Mouse (Mus musculus) CH12.LX (cell line): Measurements from ENCODE around the gene Hoxa11. TPM values are rescaled to one million over a fixed set of nuclear protein-coding genes. Genes with fewer than 3 reads are reported as not detected.

ENCODE experiments used
- DNase-seq: peaks from one replicate; pipeline ENCODE4 v3.0.0-alpha.2; 2013; ENCODE audit errors: extremely low read depth
- H3K27ac ChIP-seq: 2 replicates; pipeline ENCODE4 v1.5.1; 2012; ENCODE audit warnings: low read depth, mild to moderate bottlenecking, control low read depth, moderate library complexity; ENCODE audit not compliant: insufficient read depth
- H3K27me3 ChIP-seq: replicated peaks from 2 replicates; pipeline ENCODE3; 2012; ENCODE audit warnings: inconsistent platforms
- H3K36me3 ChIP-seq, 2 experiments: replicated peaks in 1 of 2; 2 replicates each; pipeline versions ENCODE3 to v1.6.1; 2012; ENCODE audit warnings: inconsistent platforms in 1 of 2, low read length in 1 of 2, mild to moderate bottlenecking in 1 of 2, mixed read lengths in 1 of 2, moderate library complexity in 1 of 2; ENCODE audit not compliant: control insufficient read depth in 1 of 2, insufficient read depth in 1 of 2
- H3K4me1 ChIP-seq, 2 experiments: 2 replicates each; pipeline ENCODE4 v1.6.1; 2012; ENCODE audit warnings: inconsistent platforms in 1 of 2, moderate library complexity in 1 of 2; ENCODE audit not compliant: insufficient read depth in 2 of 2, control insufficient read depth in 1 of 2
- H3K4me2 ChIP-seq: 2 replicates; pipeline ENCODE4 v1.6.1; 2012; ENCODE audit warnings: low read depth, mild to moderate bottlenecking, control low read depth; ENCODE audit not compliant: poor library complexity, insufficient read depth, severe bottlenecking
- H3K4me3 ChIP-seq, 3 experiments: fragments of 150-350 bp in 1 of 3; sonication (generic) in 1 of 3; replicated peaks in 1 of 3; 2 replicates each; pipeline versions ENCODE3 to v1.5.1; 2011 to 2012; ENCODE audit warnings: low read depth in 2 of 3, low read length in 2 of 3, mild to moderate bottlenecking in 2 of 3, moderate library complexity in 2 of 3, control low read depth in 1 of 3, improper control_type of control experiment in 1 of 3, inconsistent platforms in 1 of 3, mixed read lengths in 1 of 3; ENCODE audit not compliant: poor library complexity in 1 of 3
- H3K79me2 ChIP-seq: replicated peaks from 2 replicates; pipeline ENCODE4 v1.6.1; 2012; ENCODE audit warnings: mild to moderate bottlenecking, moderate library complexity; ENCODE audit not compliant: control insufficient read depth, poor library complexity, insufficient read depth, severe bottlenecking; ENCODE audit errors: extremely low read depth
- H3K9ac ChIP-seq: 2 replicates; pipeline ENCODE4 v1.6.1; 2012; ENCODE audit warnings: low read depth, mild to moderate bottlenecking, control low read depth, moderate library complexity; ENCODE audit not compliant: insufficient read depth
- H3K9me3 ChIP-seq: replicated peaks from 2 replicates; pipeline ENCODE3; 2012; ENCODE audit warnings: low read length, inconsistent platforms, mixed read lengths
- BHLHE40 ChIP-seq: IDR thresholded peaks from 2 replicates; pipeline ENCODE4 v1.6.1; 2011; ENCODE audit warnings: mild to moderate bottlenecking, low read depth, low read length, improper control_type of control experiment
- CHD2 ChIP-seq: IDR thresholded peaks from 2 replicates; pipeline ENCODE4 v1.6.1; 2011; ENCODE audit warnings: low read length, improper control_type of control experiment
- CTCF ChIP-seq, 2 experiments: IDR thresholded peaks in 1 of 2; conservative IDR thresholded peaks in 1 of 2; 2 replicates each; pipeline ENCODE4 v1.5.1; 2011 to 2012; ENCODE audit warnings: low read depth in 2 of 2, low read length in 2 of 2, improper control_type of control experiment in 1 of 2, inconsistent platforms in 1 of 2, mild to moderate bottlenecking in 1 of 2, moderate library complexity in 1 of 2
- ELF1 ChIP-seq: IDR thresholded peaks from 2 replicates; pipeline ENCODE4 v1.6.1; 2014; ENCODE audit warnings: low read depth, mild to moderate bottlenecking, inconsistent platforms, low read length, improper control_type of control experiment
- GABPA ChIP-seq: IDR thresholded peaks from 2 replicates; pipeline ENCODE4 v1.6.1; 2012; ENCODE audit warnings: low read depth, low read length, improper control_type of control experiment, inconsistent platforms; ENCODE audit not compliant: insufficient replicate concordance
- HCFC1 ChIP-seq: IDR thresholded peaks from 2 replicates; pipeline ENCODE4 v1.6.1; 2012; ENCODE audit warnings: low read depth, mild to moderate bottlenecking, inconsistent platforms, low read length, improper control_type of control experiment
- JUN ChIP-seq: IDR thresholded peaks from 2 replicates; pipeline ENCODE4 v1.6.1; 2011; ENCODE audit warnings: low read depth, mild to moderate bottlenecking, low read length, improper control_type of control experiment, moderate library complexity; ENCODE audit not compliant: insufficient read depth
- JUND ChIP-seq: conservative IDR thresholded peaks from 2 replicates; pipeline ENCODE4 v1.6.1; 2011; ENCODE audit warnings: low read depth, low read length, improper control_type of control experiment
- KAT2A ChIP-seq: IDR thresholded peaks from 2 replicates; pipeline ENCODE4 v1.6.1; 2012; ENCODE audit warnings: low read length, improper control_type of control experiment, inconsistent platforms; ENCODE audit not compliant: insufficient replicate concordance
- MAFK ChIP-seq: IDR thresholded peaks from 2 replicates; pipeline ENCODE4 v1.6.1; 2011; ENCODE audit warnings: low read length, improper control_type of control experiment; ENCODE audit not compliant: insufficient replicate concordance
- MYC ChIP-seq: IDR thresholded peaks from 2 replicates; pipeline ENCODE4 v1.6.1; 2011; ENCODE audit warnings: low read depth, mild to moderate bottlenecking, improper control_type of control experiment, low read length
- NELFE ChIP-seq: IDR thresholded peaks from 2 replicates; pipeline ENCODE4 v1.6.1; 2011; ENCODE audit warnings: low read depth, low read length, improper control_type of control experiment
- PAX5 ChIP-seq: IDR thresholded peaks from 2 replicates; pipeline ENCODE4 v1.6.1; 2012; ENCODE audit warnings: low read length, inconsistent platforms, mixed read lengths
- POLR2A ChIP-seq: IDR thresholded peaks from 2 replicates; pipeline ENCODE4 v1.6.1; 2011; ENCODE audit warnings: low read depth, mild to moderate bottlenecking, improper control_type of control experiment, low read length
- POLR2AphosphoS2 ChIP-seq: IDR thresholded peaks from 2 replicates; pipeline ENCODE4 v1.6.1; 2011; ENCODE audit warnings: low read depth, low read length, improper control_type of control experiment
- RAD21 ChIP-seq: IDR thresholded peaks from 2 replicates; pipeline ENCODE4 v1.6.1; 2011; ENCODE audit warnings: low read depth, mild to moderate bottlenecking, low read length, improper control_type of control experiment, moderate library complexity
- RCOR1 ChIP-seq: conservative IDR thresholded peaks from 2 replicates; pipeline ENCODE4 v1.6.1; 2012; ENCODE audit warnings: low read depth, mild to moderate bottlenecking, inconsistent platforms, low read length, improper control_type of control experiment
- SIN3A ChIP-seq: IDR thresholded peaks from 2 replicates; pipeline ENCODE4 v1.6.1; 2012; ENCODE audit warnings: low read length, improper control_type of control experiment, inconsistent platforms
- TCF12 ChIP-seq: IDR thresholded peaks from 2 replicates; pipeline ENCODE4 v1.6.1; 2014; ENCODE audit warnings: low read depth, mild to moderate bottlenecking, inconsistent platforms, low read length, improper control_type of control experiment
- UBTF ChIP-seq: IDR thresholded peaks from 2 replicates; pipeline ENCODE4 v1.6.1; 2012; ENCODE audit warnings: low read depth, mild to moderate bottlenecking, inconsistent platforms, low read length, improper control_type of control experiment, moderate library complexity
- USF1 ChIP-seq: IDR thresholded peaks from 2 replicates; pipeline ENCODE4 v1.6.1; 2014; ENCODE audit warnings: low read depth, mild to moderate bottlenecking, inconsistent platforms, low read length, improper control_type of control experiment
- USF2 ChIP-seq: conservative IDR thresholded peaks from 2 replicates; pipeline ENCODE4 v1.6.1; 2011; ENCODE audit warnings: low read depth, low read length, improper control_type of control experiment
- ZC3H11A ChIP-seq: IDR thresholded peaks from 2 replicates; pipeline ENCODE4 v1.6.1; 2012; ENCODE audit warnings: low read depth, mild to moderate bottlenecking, inconsistent platforms, low read length, improper control_type of control experiment
- ZKSCAN1 ChIP-seq: IDR thresholded peaks from 2 replicates; pipeline ENCODE4 v1.6.1; 2012; ENCODE audit warnings: low read depth, inconsistent platforms, low read length, improper control_type of control experiment, borderline replicate concordance
- ZNF384 ChIP-seq: IDR thresholded peaks from 2 replicates; pipeline ENCODE4 v1.6.1; 2012; ENCODE audit warnings: low read depth, low read length, improper control_type of control experiment, inconsistent platforms
- dilution Hi-C: fragments of 300-500 bp; cut with MboI; formaldehyde crosslinking; loops from 2 replicates; pipeline ENCODE4 v1.14.3; 2020; ENCODE audit warnings: low sequenced_read_pairs; ENCODE audit not compliant: extremely low pct_unique_long_range_greater_than_20kb, extremely low pct_ligation_motif_present
- in situ Hi-C: fragments of 300-500 bp; cut with MboI; formaldehyde crosslinking; loops from 3 replicates; pipeline ENCODE4 v1.14.3; 2019; ENCODE audit warnings: low sequenced_read_pairs, low pct_ligation_motif_present, low pct_unique_long_range_greater_than_20kb, mixed read lengths
- polyA plus RNA-seq: library from polyadenylated mRNA; unstranded; fragments of >175 nt; gene quantifications from 2 replicates; pipeline ENCODE4 v1.2.1, GENCODE M21; 2012; ENCODE audit warnings: low read depth; ENCODE audit not compliant: insufficient read length
- total RNA-seq, 2 experiments: library from RNA; depleted of rRNA; stranded (reverse); fragments of 300-350 nt in 1 of 2; fragments of >200 nt in 1 of 2; gene quantifications; 2 replicates each; pipeline ENCODE4 v1.2.3; 2012 to 2014

The Hoxa11 gene
- total and polyA plus RNA-seq, 3 experiments: not detected

GRCm38 (mm10) chr6:52232568-52232965, 13.0 kb downstream of the Hoxa11 start:
- H3K27ac ChIP-seq: no peak overlapping the region
- H3K4me3 ChIP-seq: no peak overlapping the region
- no peaks in the 10 kb centered on the region for H3K79me2 ChIP-seq
- no peak overlapping the region for H3K9ac ChIP-seq
- TF ChIP-seq POLR2AphosphoS2 (no peak), PAX5 (no peak), MYC (no peak), NELFE (no peak), USF1 (no peak), CTCF (conservative IDR thresholded peaks at IDR 0.05 in 1 of 2, IDR thresholded peaks at IDR 0.05 in 1 of 2; ENCODE audit: low read depth in 2 of 2, low read length in 2 of 2) (no peak), BHLHE40 (no peak), RAD21 (no peak), USF2 (no peak), KAT2A (no peak), ZC3H11A (no peak), HCFC1 (no peak), GABPA (no peak), JUN (no peak), ZNF384 (no peak), UBTF (no peak), ELF1 (no peak), SIN3A (no peak), JUND (no peak), RCOR1 (no peak)
- H3K4me2 ChIP-seq: no peak overlapping the region
- H3K4me1 ChIP-seq: no peaks in the 10 kb centered on the region
- dilution Hi-C loops: no loop called here
- peaks cover 58% of the 10 kb centered on the region for H3K9me3 ChIP-seq
- DNase-seq: no peak
- in situ Hi-C loops: no loop called here
- H3K27me3 ChIP-seq: no peaks in the 10 kb centered on the region
- peaks cover 11 to 77% of the 10 kb centered on the region in 2 experiments for H3K36me3 ChIP-seq

- Histone ChIP-seq H3K79me2 (no peaks in the 10 kb centered on the region), H3K27ac (no peak overlapping the region), H3K4me3 (no peak overlapping the region), H3K27me3 (no peaks in the 10 kb centered on the region), H3K36me3 (peaks cover 11 to 77% of the 10 kb centered on the region in 2 experiments), H3K4me2 (no peak overlapping the region), H3K9ac (no peak overlapping the region), H3K4me1 (no peaks in the 10 kb centered on the region)
- dilution Hi-C loops (no loop called here), in situ Hi-C loops (no loop called here)
- no peak for DNase-seq
- TF ChIP-seq POLR2A (no peak), CHD2 (no peak), SIN3A (no peak), MAFK (no peak), USF1 (no peak), RAD21 (no peak), ZKSCAN1 (no peak), POLR2AphosphoS2 (no peak), TCF12 (no peak)
- TF ChIP-seq, all 38 proteins: peak for 0
- H3K9me3 ChIP-seq: peaks cover 58% of the 10 kb centered on the region
Observed at GRCm38 (mm10) chr6:52231885-52232567, 13.6 kb downstream of the Hoxa11 start.
